Mouse (Mus musculus): ENCODE measurements around the gene Ppm1a.
"Not testable (repeated sequence)": the region's sequence is repeated elsewhere in the genome, so short reads cannot be mapped to it uniquely, and the experiment has no call there.

The Ppm1a gene

GRCm38 (mm10) chr12:72761649-72762261, 4.5 kb downstream of the Ppm1a start:
- peak; percentile 43 to 57 for DNase-seq (ENCODE audit: low spot score in 2 of 2)

GRCm38 (mm10) chr12:72762502-72762901, 5.2 kb downstream of the Ppm1a start:
- DNase-seq (ENCODE audit: low spot score in 2 of 2): no peak

- DNase-seq (ENCODE audit: low spot score in 2 of 2): no peak
These were observed 5.9 kb downstream of the Ppm1a start for GRCm38 (mm10) chr12:72763156-72763555.

DNA sequence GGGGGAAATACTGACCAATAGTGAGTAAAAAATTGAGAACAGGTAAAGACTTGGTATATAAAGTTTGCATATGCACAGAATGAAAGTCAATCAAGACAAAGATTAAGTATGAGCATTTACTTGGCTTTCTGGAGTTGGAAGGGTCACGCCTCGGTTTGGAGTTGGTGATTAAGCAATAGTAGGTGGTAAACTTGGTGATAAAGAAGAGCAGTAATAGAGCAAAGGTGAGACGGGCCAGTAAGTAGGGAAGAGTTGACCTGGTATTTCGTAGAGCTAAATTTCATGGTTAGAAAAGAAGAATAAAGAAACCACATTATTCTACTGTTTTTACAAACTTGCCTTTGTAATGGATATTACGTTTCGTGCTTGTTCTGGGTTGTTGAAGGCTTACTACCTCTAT, 10.6 kb downstream of the Ppm1a start:
- no peak for DNase-seq (ENCODE audit: low spot score in 2 of 2)

- DNase-seq (ENCODE audit: low spot score in 2 of 2): no peak
These were observed 11.0 kb downstream of the Ppm1a start for GRCm38 (mm10) chr12:72768230-72768629.

DNA sequence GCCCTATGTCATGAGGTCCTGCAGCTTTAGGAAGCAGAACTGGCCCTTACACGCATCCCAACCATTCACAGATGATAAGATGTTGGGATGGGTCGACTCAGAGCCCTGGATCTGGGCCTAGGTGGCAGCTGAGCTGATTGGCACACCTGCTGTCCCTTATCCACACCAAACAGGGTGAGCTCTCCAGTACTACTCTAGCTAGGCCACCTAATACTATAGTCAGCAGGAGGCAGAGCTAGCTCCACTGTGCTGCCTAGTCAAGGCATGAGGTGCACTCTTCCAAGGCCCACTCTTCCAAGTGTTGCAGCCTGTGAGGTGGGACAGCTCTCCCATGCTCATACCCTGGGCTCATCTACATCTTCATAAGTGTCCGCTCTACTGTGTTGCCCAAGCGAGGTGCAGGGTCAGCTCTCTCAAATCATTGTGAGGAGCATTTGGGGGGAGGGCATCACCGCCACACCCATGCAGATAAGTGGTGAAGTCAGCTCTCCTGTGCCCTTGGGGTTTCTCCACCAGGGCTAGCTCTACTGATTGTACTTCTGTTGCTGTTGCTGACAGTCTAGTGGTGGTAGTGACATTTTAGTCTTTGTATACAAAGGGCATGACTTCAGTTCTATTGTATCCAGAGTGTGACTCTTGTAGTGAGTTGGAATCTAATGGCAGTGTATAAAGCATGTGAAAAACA, 12.4 kb downstream of the Ppm1a start:
- no peak for DNase-seq (ENCODE audit: low spot score in 2 of 2)

GRCm38 (mm10) chr12:72771153-72771552, 13.9 kb downstream of the Ppm1a start:
- DNase-seq (ENCODE audit: low spot score in 2 of 2): no peak

GRCm38 (mm10) chr12:72771711-72772110, 14.5 kb downstream of the Ppm1a start:
- no peak for DNase-seq (ENCODE audit: low spot score in 2 of 2)

GRCm38 (mm10) chr12:72773921-72774320, 16.7 kb downstream of the Ppm1a start:
- no peak for DNase-seq (ENCODE audit: low spot score in 2 of 2)

GRCm38 (mm10) chr12:72777244-72777643, 20.0 kb downstream of the Ppm1a start:
- DNase-seq (ENCODE audit: low spot score in 2 of 2): no peak

GRCm38 (mm10) chr12:72780136-72780535, 22.9 kb downstream of the Ppm1a start:
- no peak for DNase-seq (ENCODE audit: low spot score in 2 of 2)

- DNase-seq (ENCODE audit: low spot score in 2 of 2): not testable (repeated sequence)
These were observed 25.5 kb downstream of the Ppm1a start for GRCm38 (mm10) chr12:72782786-72783185.

DNA sequence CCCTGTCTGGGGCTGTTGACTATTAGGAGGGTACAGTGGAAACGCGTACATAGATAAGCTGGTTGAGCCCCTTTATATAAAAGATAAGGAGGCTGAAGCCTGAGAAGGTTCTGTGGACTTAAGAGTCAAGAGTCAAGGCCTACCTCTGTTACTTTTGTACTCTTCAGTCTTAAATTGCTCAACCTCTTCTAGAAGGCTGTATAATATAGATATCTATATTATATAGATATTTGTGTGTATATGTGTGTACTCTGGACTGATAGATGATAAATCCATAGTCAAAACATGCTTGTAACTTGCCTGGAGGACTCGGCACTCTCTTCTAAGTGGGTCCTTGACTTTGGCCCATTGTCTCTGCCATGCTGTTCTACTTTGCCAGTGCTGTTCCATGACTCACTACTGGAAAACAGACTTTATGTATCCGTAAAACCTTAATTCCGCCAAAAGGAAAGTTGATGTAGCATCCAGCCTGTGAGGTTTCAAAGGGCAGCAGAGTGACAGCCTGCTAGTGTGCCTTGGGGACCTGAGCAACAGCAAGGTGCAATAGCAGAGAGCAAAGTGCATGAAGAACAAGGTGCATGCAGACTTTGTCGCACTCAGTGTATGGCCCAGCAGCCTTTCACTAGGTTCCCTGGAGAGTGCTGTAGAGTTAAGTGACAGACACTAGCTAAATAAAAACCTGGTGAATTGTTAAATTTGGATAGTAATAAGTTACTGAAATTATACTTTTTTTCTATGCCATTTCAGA, 28.1 kb downstream of the Ppm1a start:
- no peak for DNase-seq (ENCODE audit: low spot score in 2 of 2)

DNA sequence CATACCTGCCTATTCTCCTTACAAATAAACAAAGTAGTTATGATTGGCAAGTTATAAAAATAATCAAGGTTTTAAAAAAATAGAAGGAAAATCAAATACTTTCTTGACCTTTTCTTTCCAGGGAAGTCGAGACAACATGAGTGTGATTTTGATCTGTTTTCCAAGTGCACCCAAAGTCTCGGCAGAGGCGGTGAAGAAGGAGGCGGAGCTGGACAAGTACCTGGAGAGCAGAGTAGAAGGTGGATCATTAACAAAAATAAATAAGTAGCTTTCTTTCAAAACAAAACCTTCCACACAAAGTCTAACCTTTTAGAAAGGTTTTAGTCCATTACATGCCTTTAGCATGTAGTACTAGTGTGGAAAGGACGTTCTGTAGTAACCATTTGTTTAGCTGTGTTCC, 29.3 kb downstream of the Ppm1a start:
- DNase-seq (ENCODE audit: low spot score in 2 of 2): no peak

DNA sequence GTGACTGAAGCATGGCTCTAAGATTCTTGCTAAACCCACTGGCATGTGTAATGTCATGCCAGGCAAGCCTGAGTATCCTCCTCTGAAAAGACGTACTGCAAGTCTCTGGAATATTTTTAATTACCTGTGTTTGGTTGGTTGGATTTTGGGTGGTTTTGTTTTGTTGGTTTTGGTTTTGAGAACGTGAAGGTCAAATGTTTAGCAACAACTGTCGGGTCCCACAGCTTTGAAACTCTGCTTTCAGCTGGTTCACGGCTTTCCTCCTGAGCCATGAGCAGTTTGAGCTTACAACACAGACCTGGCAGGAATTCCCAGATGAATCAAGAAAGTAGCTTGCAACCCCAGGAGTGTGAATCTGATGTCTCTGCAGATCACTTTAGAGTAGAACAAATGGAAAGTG, 29.7 kb downstream of the Ppm1a start:
- DNase-seq (ENCODE audit: low spot score in 2 of 2): no peak

DNA sequence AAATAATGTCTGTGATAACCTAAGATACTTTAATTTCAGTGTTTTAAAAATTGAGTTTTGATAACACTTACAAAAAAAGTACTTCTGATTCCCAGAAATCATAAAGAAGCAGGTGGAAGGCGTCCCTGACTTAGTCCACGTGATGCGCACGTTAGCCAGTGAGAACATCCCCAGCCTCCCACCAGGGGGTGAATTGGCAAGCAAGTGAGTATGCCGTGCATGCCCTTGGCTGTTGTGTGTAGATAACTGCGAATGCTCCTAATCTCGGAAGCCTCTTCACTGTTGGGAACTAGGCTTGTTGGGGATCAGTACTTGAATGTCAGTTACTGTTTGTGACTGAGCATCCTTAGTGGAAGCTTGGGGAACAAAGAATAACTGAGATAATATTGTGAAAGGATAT, 33.3 kb downstream of the Ppm1a start:
- DNase-seq (ENCODE audit: low spot score in 2 of 2): no peak

DNA sequence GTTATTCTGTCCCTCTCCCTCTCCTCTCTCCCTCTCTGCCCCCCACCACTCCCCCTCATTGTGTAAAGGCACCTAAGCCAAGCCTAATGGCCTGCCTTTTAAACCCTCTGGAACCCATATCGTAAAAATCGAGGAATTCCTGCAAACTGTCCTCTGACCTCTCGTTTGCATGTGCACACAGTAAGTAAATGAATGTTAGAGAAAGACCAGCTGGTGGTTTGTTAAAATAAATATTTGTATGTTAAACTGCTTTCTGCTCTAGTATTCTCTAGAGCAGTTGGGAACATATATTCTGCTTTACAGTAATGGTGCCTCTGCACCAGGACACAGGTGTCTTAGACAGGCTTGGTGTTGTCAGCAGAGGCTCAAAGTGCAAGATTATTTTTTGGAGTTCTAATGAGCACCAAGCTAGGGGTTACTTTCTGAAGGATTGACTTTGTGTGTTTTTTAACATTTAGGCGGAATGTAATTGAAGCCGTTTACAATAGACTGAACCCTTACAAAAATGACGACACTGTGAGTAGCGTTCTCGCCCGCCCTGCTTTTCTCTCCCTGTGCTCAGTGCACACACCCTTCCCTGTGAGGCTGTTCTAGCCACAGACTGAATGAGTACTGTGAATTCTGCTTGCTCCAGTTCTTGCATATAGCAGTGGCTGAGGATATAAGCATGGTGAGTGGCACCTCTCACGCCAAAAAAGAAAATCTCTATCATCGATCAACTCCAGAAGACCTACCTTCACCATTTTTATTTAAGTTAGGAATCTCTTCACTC, 35.3 kb downstream of the Ppm1a start:
- DNase-seq (ENCODE audit: low spot score in 2 of 2): no peak

DNA sequence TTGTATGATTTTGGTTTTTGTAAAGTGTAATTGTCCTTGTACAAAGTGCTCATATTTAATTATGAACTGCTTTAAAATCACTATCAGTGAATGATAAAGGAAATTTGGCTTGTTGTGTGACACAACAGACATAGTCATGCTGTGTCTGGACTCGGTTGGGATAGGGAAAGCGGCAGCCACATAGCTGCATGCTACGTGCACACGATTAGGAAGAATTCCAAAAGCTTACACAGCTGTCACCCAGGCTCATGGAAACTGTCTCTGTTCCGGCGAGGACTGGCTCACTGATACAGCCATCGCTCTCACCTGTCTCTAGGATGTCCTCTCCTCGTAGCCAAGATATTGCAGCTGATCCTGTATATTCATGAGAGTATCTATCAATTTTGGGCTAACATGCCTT, 36.7 kb downstream of the Ppm1a start:
- no peak for DNase-seq (ENCODE audit: low spot score in 2 of 2)

- no peak for DNase-seq (ENCODE audit: low spot score in 2 of 2)
These were observed 52.5 kb downstream of the Ppm1a start for GRCm38 (mm10) chr12:72809798-72810197.

- DNase-seq (ENCODE audit: low spot score in 2 of 2): no peak
These were observed 54.3 kb downstream of the Ppm1a start for GRCm38 (mm10) chr12:72811588-72811987.

DNA sequence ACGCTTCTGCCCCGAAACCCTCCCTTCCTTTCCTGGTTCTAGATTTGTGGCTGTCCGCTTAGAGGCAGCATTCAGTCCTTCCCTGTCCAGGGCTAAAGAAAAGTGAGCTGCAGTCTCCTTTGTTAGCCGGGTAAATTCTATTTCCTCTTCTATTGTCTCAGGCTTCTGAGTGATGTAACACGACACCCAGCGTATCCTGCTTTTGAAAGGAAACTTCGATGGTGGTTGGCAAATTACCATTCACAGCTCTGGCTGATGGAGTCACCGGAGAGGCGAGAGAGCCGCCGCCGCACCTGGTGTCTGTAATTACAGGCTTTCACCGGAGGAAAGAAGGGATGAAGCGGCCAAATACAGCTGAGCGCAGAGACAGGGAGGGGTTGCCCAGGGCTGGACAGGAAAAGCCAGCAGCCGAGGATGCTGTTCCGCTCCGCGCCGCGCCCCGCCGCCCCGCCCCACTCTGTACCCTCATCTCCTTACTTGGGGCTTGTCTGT, 63.7 kb downstream of the Ppm1a start:
- peak in 1 of 2 experiments; percentile 6 for DNase-seq (ENCODE audit: low spot score in 2 of 2)

- no peak for DNase-seq (ENCODE audit: low spot score in 2 of 2)
These were observed 64.3 kb downstream of the Ppm1a start for GRCm38 (mm10) chr12:72821589-72821988.

Data from urinary bladder, postnatal 36 days (tissue).